Mouse (Mus musculus) bone marrow macrophage, adult 2 months (primary cell): ENCODE results near the gene Nfix. TPM values are rescaled to one million over a fixed set of nuclear protein-coding genes. Genes with fewer than 3 reads are reported as not detected.

Experiments
- H3K27ac ChIP-seq: 2 replicates; pipeline ENCODE4 v1.5.1; 2012; ENCODE audit warnings: low read depth, low read length; ENCODE audit not compliant: insufficient read depth
- H3K4me1 ChIP-seq: 2 replicates; pipeline ENCODE4 v1.6.1; 2012; ENCODE audit warnings: low read length; ENCODE audit not compliant: control insufficient read depth, insufficient read depth
- H3K4me3 ChIP-seq: 2 replicates; pipeline ENCODE4 v1.5.1; 2012; ENCODE audit warnings: mild to moderate bottlenecking, low read length, moderate library complexity; ENCODE audit not compliant: insufficient read depth
- CTCF ChIP-seq: IDR thresholded peaks from 2 replicates; pipeline ENCODE4 v1.5.1; 2012; ENCODE audit warnings: low read depth, mild to moderate bottlenecking, low read length, moderate library complexity
- POLR2A ChIP-seq: IDR thresholded peaks from 2 replicates; pipeline ENCODE4 v1.6.1; 2012; ENCODE audit warnings: mild to moderate bottlenecking, low read depth, low read length, borderline replicate concordance
- polyA plus RNA-seq: library from polyadenylated mRNA; stranded (reverse); fragments of >200 nt; gene quantifications from 2 replicates; pipeline ENCODE4 v1.2.4, GENCODE M21; 2012; ENCODE audit not compliant: missing spikeins, insufficient read depth, insufficient read length

Nfix gene
- polyA plus RNA-seq, 1 experiment, result 12.5 TPM

- Histone ChIP-seq H3K4me3 (no peak overlapping the region), H3K27ac (no peak overlapping the region), H3K4me1 (peaks cover 5% of the 10 kb centered on the region)
- TF ChIP-seq CTCF (no peak), POLR2A (no peak)
These were observed 14.7 kb upstream of the Nfix start for GRCm38 (mm10) chr8:84814555-84815441.

- no peak overlapping the region for H3K27ac ChIP-seq
- H3K4me3 ChIP-seq, result no peak overlapping the region
- H3K4me1 ChIP-seq, result peaks cover 5% of the 10 kb centered on the region
- TF ChIP-seq CTCF (no peak), POLR2A (no peak)
These were observed 14.1 kb upstream of the Nfix start for GRCm38 (mm10) chr8:84814240-84814554.

- H3K4me3 ChIP-seq, result no peak overlapping the region
- H3K4me1 ChIP-seq, result peaks cover 5% of the 10 kb centered on the region
- no peak for TF ChIP-seq CTCF
- TF ChIP-seq POLR2A, result no peak
- H3K27ac ChIP-seq, result no peak overlapping the region
These were observed 13.7 kb upstream of the Nfix start for GRCm38 (mm10) chr8:84813830-84814229.

GRCm38 (mm10) chr8:84813059-84813458 lies 12.9 kb upstream of the Nfix start:
- H3K4me3 ChIP-seq, result no peak overlapping the region
- peaks cover 5% of the 10 kb centered on the region for H3K4me1 ChIP-seq
- no peak overlapping the region for H3K27ac ChIP-seq
- TF ChIP-seq CTCF, result peak; percentile 71
- TF ChIP-seq POLR2A, result no peak

DNA sequence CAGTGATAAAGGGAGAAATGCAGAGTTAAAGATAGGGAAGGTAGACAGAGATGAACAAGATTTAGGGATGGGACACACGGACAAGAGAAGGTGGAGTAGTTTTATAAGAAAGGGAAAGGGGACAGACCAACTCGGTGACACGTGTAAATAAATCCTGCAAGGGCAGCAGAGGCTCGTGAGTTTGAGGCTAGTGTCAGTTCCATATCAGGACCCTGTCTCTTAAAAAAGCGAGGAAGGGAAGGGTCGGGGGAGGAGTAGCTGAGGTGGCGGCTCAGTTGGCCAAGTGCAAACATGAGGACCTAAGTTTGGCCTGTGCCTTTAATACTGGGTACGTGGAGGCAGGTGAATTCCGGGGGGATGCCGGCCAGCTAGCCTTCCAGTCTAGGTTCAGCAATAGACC lies 11.2 kb upstream of the Nfix start:
- Histone ChIP-seq H3K4me3 (peak overlapping the region; percentile 19; the same call in 1 of the 2 replicates), H3K27ac (no peak overlapping the region), H3K4me1 (peaks cover 5% of the 10 kb centered on the region)
- no peak for TF ChIP-seq CTCF
- no peak for TF ChIP-seq POLR2A

DNA sequence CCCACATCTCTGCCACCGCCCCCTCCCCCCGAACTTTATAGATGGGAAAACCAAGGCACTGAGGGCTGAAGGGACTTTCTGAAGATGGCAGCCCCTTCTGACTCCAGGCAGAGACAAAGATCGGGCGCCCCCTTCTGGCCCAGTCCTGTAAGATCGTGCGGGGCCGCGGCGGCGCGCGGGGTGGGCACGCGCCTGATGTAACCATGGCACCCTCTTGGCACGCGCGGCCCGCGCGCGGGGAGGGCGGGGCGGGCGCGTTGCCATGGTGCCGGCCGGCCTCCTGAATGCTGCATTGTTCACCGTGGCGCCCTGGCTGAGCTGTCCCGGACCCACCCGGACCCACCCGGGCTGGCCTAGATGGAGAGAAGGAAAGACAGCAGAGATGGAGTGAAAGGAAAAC lies 10.8 kb upstream of the Nfix start:
- TF ChIP-seq CTCF, result peak; percentile 58
- no peak for TF ChIP-seq POLR2A
- Histone ChIP-seq H3K4me3 (peak overlapping the region; percentile 19; the same call in 1 of the 2 replicates), H3K27ac (no peak overlapping the region), H3K4me1 (peaks cover 5% of the 10 kb centered on the region)

DNA sequence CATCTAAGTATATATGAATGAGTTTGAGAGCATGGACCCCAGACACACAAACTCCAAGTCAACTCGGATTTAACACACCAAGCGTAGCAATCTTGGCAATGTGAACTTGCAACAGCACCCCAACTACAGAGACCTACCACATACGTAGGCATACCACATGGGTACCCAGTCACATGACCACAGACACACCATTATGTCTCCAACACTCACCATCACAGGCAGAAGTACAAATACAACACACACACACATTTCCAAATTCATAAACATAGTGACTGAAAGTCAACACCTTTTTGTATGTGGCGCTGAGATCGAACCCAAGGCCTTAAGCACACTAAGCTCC lies 9.8 kb upstream of the Nfix start:
- Histone ChIP-seq H3K27ac (no peak overlapping the region), H3K4me3 (no peak overlapping the region), H3K4me1 (no peaks in the 10 kb centered on the region)
- TF ChIP-seq POLR2A, result no peak
- no peak for TF ChIP-seq CTCF

- no peak overlapping the region for H3K4me3 ChIP-seq
- TF ChIP-seq CTCF, result no peak
- no peak for TF ChIP-seq POLR2A
- H3K27ac ChIP-seq, result no peak overlapping the region
- no peaks in the 10 kb centered on the region for H3K4me1 ChIP-seq
These were observed 9.2 kb upstream of the Nfix start for GRCm38 (mm10) chr8:84809109-84809940.

DNA sequence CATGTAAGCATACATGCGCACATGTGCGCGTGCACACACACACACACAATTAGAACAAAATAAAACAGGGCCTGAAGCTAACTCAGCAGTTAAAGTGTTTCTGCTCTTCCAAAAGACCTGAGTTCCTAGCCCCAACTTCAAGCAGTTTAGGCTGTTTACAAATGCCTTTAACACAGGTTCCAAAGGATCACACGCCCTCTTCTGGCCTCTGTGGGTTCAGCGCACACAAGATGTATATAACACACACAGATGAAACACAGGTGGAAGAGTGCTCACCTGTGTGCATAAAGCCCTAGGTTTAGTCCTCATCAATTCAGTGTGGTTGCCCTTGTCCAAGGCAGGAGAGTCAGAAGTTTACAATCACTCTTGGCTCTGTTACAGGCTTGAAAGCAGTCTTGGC lies 5.9 kb upstream of the Nfix start:
- Histone ChIP-seq H3K27ac (no peak overlapping the region), H3K4me3 (no peak overlapping the region), H3K4me1 (no peaks in the 10 kb centered on the region)
- TF ChIP-seq POLR2A (no peak), CTCF (no peak)
